Mouse (Mus musculus): ENCODE measurements around the gene Trp53. TPM values are rescaled to one million over a fixed set of nuclear protein-coding genes. Genes with fewer than 3 reads are reported as not detected.

Trp53 gene
- polyA plus RNA-seq, 1 experiment from 2014 or later, result 250 TPM

- H3K27ac ChIP-seq (replicated peaks; ENCODE audit: low read depth, low read length), result no peak overlapping the region
- peak overlapping the region; percentile 61 for H3K4me2 ChIP-seq (ENCODE audit: low read depth, severe bottlenecking)
- peaks cover 14% of the 10 kb centered on the region for H3K4me1 ChIP-seq (ENCODE audit: control insufficient read depth, insufficient read depth, low read length)
- H3K9ac ChIP-seq (ENCODE audit: low read length), result no peak overlapping the region
- WGBS, result 74% methylated on average over 9 of the region's 9 CpGs
- no peak for ATAC-seq (ENCODE audit: insufficient number of reproducible peaks, low FRiP score, low TSS enrichment, low read depth)
- no peaks in the 10 kb centered on the region; the same call in 1 of the 2 replicates for H3K36me3 ChIP-seq (ENCODE audit: control insufficient read depth, insufficient read depth, low read length)
- H3K27me3 ChIP-seq (ENCODE audit: control insufficient read depth, insufficient read depth, low read length), result no peaks in the 10 kb centered on the region
- no peak overlapping the region; the same call in 1 of the 2 replicates for H3K4me3 ChIP-seq (ENCODE audit: low read depth, low read length)
- DNase-seq (ENCODE audit: low spot score), result no peak
- H3K9me3 ChIP-seq (ENCODE audit: control insufficient read depth, low read length), result no peaks in the 10 kb centered on the region
These were observed 2.2 kb downstream of the Trp53 start for GRCm38 (mm10) chr11:69582230-69582805.

- H3K27ac ChIP-seq (replicated peaks; ENCODE audit: low read depth, low read length), result no peak overlapping the region
- no peaks in the 10 kb centered on the region for H3K27me3 ChIP-seq (ENCODE audit: control insufficient read depth, insufficient read depth, low read length)
- no peak overlapping the region for H3K9ac ChIP-seq (ENCODE audit: low read length)
- H3K9me3 ChIP-seq (ENCODE audit: control insufficient read depth, low read length), result no peaks in the 10 kb centered on the region
- H3K4me1 ChIP-seq (ENCODE audit: control insufficient read depth, insufficient read depth, low read length), result 0 out of 2 replicates have a peak, but pooled peaks cover 4% of the 10 kb centered on the region
- H3K4me3 ChIP-seq (ENCODE audit: low read depth, low read length), result no peak overlapping the region
- peaks cover 10% of the 10 kb centered on the region for H3K36me3 ChIP-seq (ENCODE audit: control insufficient read depth, insufficient read depth, low read length)
- 86% methylated on average over 7 of the region's 7 CpGs for WGBS
- DNase-seq (ENCODE audit: low spot score), result no peak
- ATAC-seq (ENCODE audit: insufficient number of reproducible peaks, low FRiP score, low TSS enrichment, low read depth), result no peak
- no peak overlapping the region for H3K4me2 ChIP-seq (ENCODE audit: low read depth, severe bottlenecking)
These were observed 3.8 kb downstream of the Trp53 start for GRCm38 (mm10) chr11:69584008-69584407.

GRCm38 (mm10) chr11:69584937-69585336, 4.8 kb downstream of the Trp53 start:
- no peak overlapping the region for H3K27ac ChIP-seq (replicated peaks; ENCODE audit: low read depth, low read length)
- peaks cover 18% of the 10 kb centered on the region for H3K36me3 ChIP-seq (ENCODE audit: control insufficient read depth, insufficient read depth, low read length)
- H3K4me3 ChIP-seq (ENCODE audit: low read depth, low read length), result no peak overlapping the region
- no peaks in the 10 kb centered on the region for H3K27me3 ChIP-seq (ENCODE audit: control insufficient read depth, insufficient read depth, low read length)
- H3K4me2 ChIP-seq (ENCODE audit: low read depth, severe bottlenecking), result no peak overlapping the region
- 95% methylated on average over 13 of the region's 13 CpGs for WGBS
- H3K9ac ChIP-seq (ENCODE audit: low read length), result no peak overlapping the region
- no peaks in the 10 kb centered on the region for H3K9me3 ChIP-seq (ENCODE audit: control insufficient read depth, low read length)
- ATAC-seq (ENCODE audit: insufficient number of reproducible peaks, low FRiP score, low TSS enrichment, low read depth) (no peak), DNase-seq (ENCODE audit: low spot score) (no peak)
- H3K4me1 ChIP-seq (ENCODE audit: control insufficient read depth, insufficient read depth, low read length), result 0 out of 2 replicates have a peak, but pooled peaks cover 4% of the 10 kb centered on the region

- DNase-seq (ENCODE audit: low spot score), result no peak
- Histone ChIP-seq H3K9ac (ENCODE audit: low read length) (no peak overlapping the region), H3K36me3 (ENCODE audit: control insufficient read depth, insufficient read depth, low read length) (peaks cover 23% of the 10 kb centered on the region), H3K27ac (replicated peaks; ENCODE audit: low read depth, low read length) (no peak overlapping the region), H3K9me3 (ENCODE audit: control insufficient read depth, low read length) (no peaks in the 10 kb centered on the region), H3K4me3 (ENCODE audit: low read depth, low read length) (no peak overlapping the region), H3K27me3 (ENCODE audit: control insufficient read depth, insufficient read depth, low read length) (no peaks in the 10 kb centered on the region), H3K4me2 (ENCODE audit: low read depth, severe bottlenecking) (no peak overlapping the region), H3K4me1 (ENCODE audit: control insufficient read depth, insufficient read depth, low read length) (0 out of 2 replicates have a peak, but pooled peaks cover 4% of the 10 kb centered on the region)
- ATAC-seq (ENCODE audit: insufficient number of reproducible peaks, low FRiP score, low TSS enrichment, low read depth), result no peak
- WGBS, result 87% methylated on average over 7 of the region's 7 CpGs
These were observed 5.7 kb downstream of the Trp53 start for GRCm38 (mm10) chr11:69585718-69586325.

GRCm38 (mm10) chr11:69589207-69589834, 9.2 kb downstream of the Trp53 start:
- WGBS, result 92% methylated on average over 22 of the region's 22 CpGs
- Histone ChIP-seq H3K4me1 (ENCODE audit: control insufficient read depth, insufficient read depth, low read length) (no peaks in the 10 kb centered on the region), H3K4me2 (ENCODE audit: low read depth, severe bottlenecking) (no peak overlapping the region), H3K9me3 (ENCODE audit: control insufficient read depth, low read length) (no peaks in the 10 kb centered on the region), H3K4me3 (ENCODE audit: low read depth, low read length) (no peak overlapping the region), H3K27ac (replicated peaks; ENCODE audit: low read depth, low read length) (no peak overlapping the region), H3K36me3 (ENCODE audit: control insufficient read depth, insufficient read depth, low read length) (peaks cover 39% of the 10 kb centered on the region), H3K27me3 (ENCODE audit: control insufficient read depth, insufficient read depth, low read length) (no peaks in the 10 kb centered on the region), H3K9ac (ENCODE audit: low read length) (no peak overlapping the region)
- DNase-seq (ENCODE audit: low spot score) (no peak), ATAC-seq (ENCODE audit: insufficient number of reproducible peaks, low FRiP score, low TSS enrichment, low read depth) (no peak)

GRCm38 (mm10) chr11:69590622-69591021, 10.5 kb downstream of the Trp53 start:
- Histone ChIP-seq H3K9me3 (ENCODE audit: control insufficient read depth, low read length) (no peaks in the 10 kb centered on the region), H3K27ac (replicated peaks; ENCODE audit: low read depth, low read length) (no peak overlapping the region), H3K36me3 (ENCODE audit: control insufficient read depth, insufficient read depth, low read length) (peaks cover 39% of the 10 kb centered on the region), H3K4me3 (ENCODE audit: low read depth, low read length) (no peak overlapping the region), H3K4me2 (ENCODE audit: low read depth, severe bottlenecking) (no peak overlapping the region), H3K27me3 (ENCODE audit: control insufficient read depth, insufficient read depth, low read length) (no peaks in the 10 kb centered on the region), H3K4me1 (ENCODE audit: control insufficient read depth, insufficient read depth, low read length) (no peaks in the 10 kb centered on the region), H3K9ac (ENCODE audit: low read length) (no peak overlapping the region)
- ATAC-seq (ENCODE audit: insufficient number of reproducible peaks, low FRiP score, low TSS enrichment, low read depth), result no peak
- 94% methylated on average over 8 of the region's 8 CpGs for WGBS
- no peak for DNase-seq (ENCODE audit: low spot score)

- ATAC-seq (ENCODE audit: insufficient number of reproducible peaks, low FRiP score, low TSS enrichment, low read depth) (no peak), DNase-seq (ENCODE audit: low spot score) (no peak)
- WGBS, result 84% methylated on average over 3 of the region's 3 CpGs
- no peak overlapping the region for H3K4me3 ChIP-seq (ENCODE audit: low read depth, low read length)
- no peaks in the 10 kb centered on the region for H3K27me3 ChIP-seq (ENCODE audit: control insufficient read depth, insufficient read depth, low read length)
- no peak overlapping the region for H3K4me2 ChIP-seq (ENCODE audit: low read depth, severe bottlenecking)
- no peak overlapping the region for H3K9ac ChIP-seq (ENCODE audit: low read length)
- peaks cover 39% of the 10 kb centered on the region for H3K36me3 ChIP-seq (ENCODE audit: control insufficient read depth, insufficient read depth, low read length)
- no peaks in the 10 kb centered on the region for H3K9me3 ChIP-seq (ENCODE audit: control insufficient read depth, low read length)
- H3K4me1 ChIP-seq (ENCODE audit: control insufficient read depth, insufficient read depth, low read length), result no peaks in the 10 kb centered on the region
- H3K27ac ChIP-seq (replicated peaks; ENCODE audit: low read depth, low read length), result no peak overlapping the region
These were observed 11.3 kb downstream of the Trp53 start for GRCm38 (mm10) chr11:69591424-69591823.

GRCm38 (mm10) chr11:69591899-69592637, 11.9 kb downstream of the Trp53 start:
- peaks cover 39% of the 10 kb centered on the region for H3K36me3 ChIP-seq (ENCODE audit: control insufficient read depth, insufficient read depth, low read length)
- H3K27ac ChIP-seq (replicated peaks; ENCODE audit: low read depth, low read length), result no peak overlapping the region
- H3K9ac ChIP-seq (ENCODE audit: low read length), result no peak overlapping the region
- DNase-seq (ENCODE audit: low spot score), result no peak
- H3K4me2 ChIP-seq (ENCODE audit: low read depth, severe bottlenecking), result no peak overlapping the region
- H3K27me3 ChIP-seq (ENCODE audit: control insufficient read depth, insufficient read depth, low read length), result no peaks in the 10 kb centered on the region
- no peak overlapping the region for H3K4me3 ChIP-seq (ENCODE audit: low read depth, low read length)
- no peak for ATAC-seq (ENCODE audit: insufficient number of reproducible peaks, low FRiP score, low TSS enrichment, low read depth)
- H3K4me1 ChIP-seq (ENCODE audit: control insufficient read depth, insufficient read depth, low read length), result no peaks in the 10 kb centered on the region
- 87% methylated on average over 7 of the region's 7 CpGs for WGBS
- H3K9me3 ChIP-seq (ENCODE audit: control insufficient read depth, low read length), result no peaks in the 10 kb centered on the region
